Mouse (Mus musculus) gonadal fat pad, adult 2 months (tissue): ENCODE data around the gene Rb1. TPM values are rescaled to one million over a fixed set of nuclear protein-coding genes. Genes with fewer than 3 reads are reported as not detected.

Source experiments
- DNase-seq: peaks from one replicate; pipeline ENCODE4 v3.0.0-alpha.2; 2012; ENCODE audit warnings: low read depth
- polyA plus RNA-seq: library from polyadenylated mRNA; depleted of rRNA; stranded (reverse); fragments of >200 nt; gene quantifications from 2 replicates; pipeline ENCODE4 v1.2.3, GENCODE M21; 2012

The Rb1 gene
- polyA plus RNA-seq, 1 experiment: 8.8 TPM

- no peak for DNase-seq
Measured at GRCm38 (mm10) chr14:73271807-73272206, 53.8 kb downstream of the Rb1 start.

GRCm38 (mm10) chr14:73266166-73266565 lies 59.5 kb downstream of the Rb1 start:
- no peak for DNase-seq

- no peak for DNase-seq
Measured at GRCm38 (mm10) chr14:73262210-73262609, 63.4 kb downstream of the Rb1 start.

- DNase-seq: no peak
Measured at GRCm38 (mm10) chr14:73258181-73258580, 67.4 kb downstream of the Rb1 start.

GRCm38 (mm10) chr14:73257348-73257747 lies 68.3 kb downstream of the Rb1 start:
- no peak for DNase-seq

- DNase-seq: no peak
Measured at GRCm38 (mm10) chr14:73255426-73255970, 70.1 kb downstream of the Rb1 start.

- DNase-seq: no peak
Measured at GRCm38 (mm10) chr14:73254412-73254811, 71.2 kb downstream of the Rb1 start.

- no peak for DNase-seq
Measured at GRCm38 (mm10) chr14:73253453-73254251, 72.0 kb downstream of the Rb1 start.

GRCm38 (mm10) chr14:73252276-73252675 lies 73.3 kb downstream of the Rb1 start:
- no peak for DNase-seq

GRCm38 (mm10) chr14:73250056-73250455 lies 75.6 kb downstream of the Rb1 start:
- no peak for DNase-seq

- no peak for DNase-seq
Measured at GRCm38 (mm10) chr14:73244061-73244597, 81.5 kb downstream of the Rb1 start.

- no peak for DNase-seq
Measured at GRCm38 (mm10) chr14:73239857-73240256, 85.8 kb downstream of the Rb1 start.

GRCm38 (mm10) chr14:73239291-73239690 lies 86.3 kb downstream of the Rb1 start:
- no peak for DNase-seq

GRCm38 (mm10) chr14:73238498-73239250 lies 86.9 kb downstream of the Rb1 start:
- no peak for DNase-seq

- peak; percentile 92 for DNase-seq
Measured at GRCm38 (mm10) chr14:73237848-73238321, 87.7 kb downstream of the Rb1 start, which contains the start of gene Lpar6. Gene Lpar6 (plus strand): TSS chr14:73237895.

- no peak for DNase-seq
Measured at GRCm38 (mm10) chr14:73234468-73235031, 91.1 kb downstream of the Rb1 start.

GRCm38 (mm10) chr14:73231286-73231982 lies 94.2 kb downstream of the Rb1 start:
- no peak for DNase-seq

GRCm38 (mm10) chr14:73226849-73227248 lies 98.8 kb downstream of the Rb1 start:
- DNase-seq: no peak

GRCm38 (mm10) chr14:73226346-73226745 lies 99.3 kb downstream of the Rb1 start:
- DNase-seq: no peak

GRCm38 (mm10) chr14:73222316-73222970 lies 103.2 kb downstream of the Rb1 start:
- DNase-seq: no peak

- DNase-seq: no peak
Measured at GRCm38 (mm10) chr14:73217062-73217461, 108.6 kb downstream of the Rb1 start.
